Mouse (Mus musculus) embryo, embryonic 10 days (tissue): ENCODE measurements around the gene Tff1.

Experiments
- DNase-seq: peaks from one replicate; pipeline ENCODE4 v3.0.0-alpha.2; 2015; ENCODE audit warnings: low spot score

Gene Tff1

DNA sequence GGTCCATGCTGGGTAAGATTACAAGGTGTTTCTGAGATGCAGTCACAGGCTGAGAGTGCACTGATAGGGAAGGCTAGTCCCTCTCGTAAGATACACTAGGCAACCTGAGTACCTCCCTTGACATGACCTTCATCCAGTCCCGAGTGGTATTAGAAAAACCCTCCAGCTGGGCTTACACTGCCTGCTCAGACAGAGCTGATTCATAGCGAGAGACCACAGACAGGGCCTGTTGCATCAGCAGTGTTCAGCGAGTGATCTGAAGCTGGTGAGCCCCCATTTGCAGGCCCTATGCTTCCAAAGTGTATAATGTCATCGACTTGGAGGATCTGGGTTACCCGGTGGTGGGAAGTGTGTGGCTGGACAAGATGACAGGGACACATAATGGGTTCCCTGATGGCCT lies at the start of gene Tff1:
Tff1 (minus strand) TSS at position 151 of the 400 bp plus-strand sequence.
- DNase-seq, result no peak

DNA sequence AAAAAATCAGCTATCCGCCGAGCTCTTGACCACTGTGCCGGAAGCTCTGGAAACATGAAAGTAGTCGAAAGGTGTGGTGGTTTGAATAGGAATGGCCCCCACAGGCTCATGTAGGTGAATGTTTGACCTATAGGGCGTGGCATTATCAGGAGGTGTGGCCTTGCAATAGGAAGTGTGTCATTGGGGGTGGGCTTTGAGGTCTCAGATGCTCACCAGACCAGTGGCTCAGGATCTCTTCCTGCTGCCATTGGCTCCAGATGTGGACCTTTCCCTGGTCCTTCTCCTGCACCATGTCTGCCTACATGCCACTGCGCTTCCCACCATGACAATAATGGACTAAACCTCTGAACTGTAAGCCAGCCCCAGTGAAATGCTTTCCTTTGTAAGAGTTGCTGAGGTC lies 46.8 kb upstream of the Tff1 start:
- DNase-seq, result no peak

DNA sequence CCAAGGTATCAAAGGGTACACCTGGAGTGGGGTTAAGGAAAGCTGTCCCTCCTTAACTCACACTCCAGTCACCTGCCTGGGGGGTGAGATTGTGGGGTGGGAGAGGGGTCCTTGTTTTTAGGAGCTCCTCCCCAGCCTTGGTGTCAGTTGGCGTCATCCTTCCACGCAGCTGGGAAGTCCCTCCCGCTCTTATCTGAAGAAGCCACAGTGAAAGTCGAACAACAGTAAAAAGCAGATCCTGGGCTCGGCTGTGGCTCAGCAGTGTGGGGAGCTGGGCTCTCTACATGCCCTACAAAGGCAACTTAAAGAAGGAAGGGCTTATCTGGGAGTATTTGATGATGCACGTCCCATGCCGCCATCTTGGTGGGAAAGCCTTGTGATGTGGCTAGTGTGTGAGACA lies 45.2 kb upstream of the Tff1 start:
- no peak for DNase-seq

DNA sequence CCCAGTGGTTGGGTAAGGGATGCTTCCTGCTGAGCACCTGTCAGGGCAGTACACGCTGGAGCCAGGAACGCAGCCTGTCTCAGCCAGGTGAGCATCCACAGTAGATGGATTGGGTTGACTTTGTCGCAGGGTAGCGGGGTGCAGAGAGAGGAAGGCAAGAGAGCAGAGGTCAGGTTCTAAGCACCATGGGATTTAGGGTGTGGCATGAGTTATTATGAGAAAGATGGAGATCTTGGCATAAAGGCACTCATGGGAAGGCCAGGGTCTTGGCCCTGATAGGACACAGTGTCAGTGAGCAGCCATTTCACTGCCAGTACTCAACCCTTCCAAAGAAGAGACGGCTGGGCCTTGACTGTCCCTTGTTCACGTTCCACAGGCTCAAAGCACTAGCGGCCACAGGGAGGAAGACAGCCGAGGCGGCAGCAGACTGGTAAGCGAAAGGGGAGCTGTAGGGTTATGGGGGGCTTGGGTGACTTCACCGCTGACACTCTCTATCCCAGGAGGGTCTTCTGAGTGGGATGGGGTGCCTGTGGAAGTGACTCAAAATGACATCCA lies 44.4 kb upstream of the Tff1 start:
- no peak for DNase-seq

DNA sequence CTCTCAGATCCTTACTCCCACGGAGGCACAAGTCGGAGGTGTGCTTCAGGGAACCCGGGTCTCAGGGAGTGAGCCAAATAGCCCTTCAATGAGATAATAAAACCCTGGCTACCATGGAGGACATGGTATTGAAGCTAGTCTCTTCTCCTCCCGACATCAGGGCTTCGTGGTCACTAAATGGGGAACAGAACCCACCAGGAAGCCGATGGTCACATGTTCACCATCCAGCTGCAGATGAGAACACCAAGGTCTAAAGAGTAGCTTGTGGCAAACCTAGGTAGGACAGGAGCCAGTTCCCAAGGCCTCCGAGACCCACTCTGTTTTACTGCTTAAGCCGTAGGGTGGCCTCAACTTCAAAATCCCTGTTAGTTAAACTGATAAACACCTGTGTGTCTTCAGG lies 43.6 kb upstream of the Tff1 start:
- no peak for DNase-seq

DNA sequence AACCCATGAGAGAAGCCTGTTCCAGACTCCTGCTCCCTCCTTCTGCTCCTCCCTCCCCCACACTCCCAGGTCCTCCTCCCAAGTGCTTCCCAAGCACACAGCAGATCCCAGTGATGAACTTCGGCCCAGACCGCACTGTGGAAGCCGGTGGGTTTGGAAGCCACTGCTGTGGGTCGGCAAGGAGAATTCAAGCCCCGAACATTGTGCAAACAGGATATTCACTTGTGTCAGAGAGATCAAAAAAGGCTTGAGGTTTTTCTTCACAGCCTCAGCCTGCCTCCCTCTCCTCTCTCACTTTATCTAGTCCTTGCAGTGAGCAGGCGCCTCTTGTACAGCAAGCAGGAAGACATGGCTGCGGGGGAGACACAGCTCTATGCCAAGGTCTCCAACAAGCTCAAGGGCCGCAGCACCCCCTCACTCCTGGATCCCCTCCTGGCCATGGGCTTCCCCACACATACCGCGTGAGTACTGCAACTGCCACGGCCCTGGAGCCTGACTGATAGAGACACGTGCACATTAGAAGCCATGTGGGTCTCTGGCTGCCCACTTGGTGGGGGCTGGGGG lies 42.8 kb upstream of the Tff1 start, which contains the start of gene Ubash3a:
Ubash3a (plus strand) TSS at position 103 of the 564 bp plus-strand sequence.
- DNase-seq, result no peak

DNA sequence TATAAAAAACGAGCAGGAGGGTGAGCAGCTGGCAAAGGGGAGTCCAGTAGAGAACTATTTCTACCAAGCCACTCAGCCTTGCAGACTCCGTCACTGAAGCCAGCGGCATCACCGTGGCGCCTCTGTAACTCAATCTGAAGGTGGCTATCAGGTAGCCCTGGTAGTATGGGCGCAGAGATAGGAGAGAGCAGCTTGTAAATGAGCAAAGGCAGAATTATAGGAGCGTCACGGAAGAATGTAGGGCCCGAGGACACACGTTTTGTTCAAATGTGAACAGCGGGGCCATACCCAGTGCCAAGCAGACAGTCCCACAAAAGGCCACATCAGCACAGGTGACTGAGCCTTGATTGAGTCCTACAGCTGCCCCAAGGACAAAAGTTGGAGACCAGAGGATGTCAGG lies 33.8 kb upstream of the Tff1 start, which contains the start of gene Tmprss3:
Tmprss3 (minus strand) TSS at position 101 of the 400 bp plus-strand sequence.
- no peak for DNase-seq

DNA sequence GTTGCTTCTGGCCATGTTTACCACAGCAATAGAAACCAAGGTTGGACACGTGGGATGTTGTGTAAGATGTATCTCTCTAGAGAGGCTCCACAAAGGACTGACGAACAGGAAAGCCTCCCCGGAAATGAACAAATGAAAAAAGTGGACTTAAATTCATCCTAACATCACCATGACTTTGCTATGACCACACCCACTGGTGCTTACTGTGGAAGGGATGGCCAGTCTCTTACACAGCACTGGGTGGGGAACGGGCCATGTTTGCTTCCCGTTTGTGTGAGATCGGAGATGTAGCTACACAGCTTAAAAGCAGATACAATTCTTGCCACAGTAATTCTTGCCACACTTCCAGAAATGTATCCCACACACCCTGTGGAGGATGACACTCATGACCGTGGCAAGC lies 31.2 kb upstream of the Tff1 start:
- DNase-seq, result no peak

DNA sequence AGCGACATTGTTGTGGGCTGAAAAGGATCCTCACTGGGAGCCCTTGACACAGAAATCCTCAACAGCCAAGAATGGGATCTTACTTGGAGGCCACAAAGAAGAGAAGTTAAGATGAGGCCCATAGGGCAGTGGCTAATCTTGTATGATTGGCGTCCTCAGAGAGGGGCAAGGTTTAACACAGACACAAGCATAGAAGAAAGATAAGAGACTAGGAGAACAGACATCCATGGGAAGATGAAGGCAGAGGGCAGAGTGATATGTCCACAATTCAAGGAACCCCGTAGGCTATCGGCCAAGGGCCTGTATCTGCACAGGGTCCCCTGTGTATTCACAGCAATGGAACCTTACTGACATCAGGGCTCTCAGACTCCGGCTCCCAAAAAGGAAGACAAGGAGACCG lies 30.1 kb upstream of the Tff1 start:
- no peak for DNase-seq

DNA sequence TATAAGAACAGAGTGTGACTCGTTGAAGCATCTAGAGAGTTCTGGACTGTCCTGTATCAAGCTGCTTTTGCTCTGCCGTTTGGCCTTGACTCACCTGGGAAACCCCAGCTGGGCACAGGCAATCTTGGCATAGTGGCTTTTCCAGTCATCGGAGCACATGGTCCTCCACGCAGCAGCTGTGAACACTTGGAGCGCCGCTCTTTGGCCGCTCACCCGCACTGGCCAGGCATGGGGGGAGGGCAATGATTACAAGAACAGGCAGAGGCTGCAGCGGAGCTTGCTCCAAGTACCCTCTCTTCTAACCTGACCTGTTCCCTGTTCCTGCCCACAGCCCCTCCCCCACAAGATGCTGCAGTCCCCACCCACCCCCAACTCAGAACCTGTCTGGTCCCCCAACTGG lies 28.3 kb upstream of the Tff1 start:
- DNase-seq, result no peak

DNA sequence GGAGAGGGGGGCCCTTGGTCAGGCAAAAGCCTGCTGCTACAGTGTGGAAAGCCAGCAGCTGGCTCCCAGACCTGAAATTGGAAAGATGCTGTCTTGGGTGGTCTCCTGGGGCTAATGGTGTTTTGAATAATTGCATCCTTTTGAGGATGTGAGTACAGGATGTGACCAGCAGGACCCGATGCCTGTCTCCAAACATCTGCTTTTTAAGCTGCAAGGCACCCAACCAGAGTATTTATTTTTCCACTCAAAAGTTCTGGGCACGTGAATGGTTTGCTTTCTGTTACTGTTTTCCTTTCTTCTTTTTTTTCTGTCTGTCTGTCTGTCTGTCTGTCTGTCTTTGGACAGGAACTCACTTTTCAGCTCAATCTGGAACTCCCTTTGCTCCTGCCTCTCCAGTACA lies 27.6 kb upstream of the Tff1 start:
- DNase-seq, result no peak

DNA sequence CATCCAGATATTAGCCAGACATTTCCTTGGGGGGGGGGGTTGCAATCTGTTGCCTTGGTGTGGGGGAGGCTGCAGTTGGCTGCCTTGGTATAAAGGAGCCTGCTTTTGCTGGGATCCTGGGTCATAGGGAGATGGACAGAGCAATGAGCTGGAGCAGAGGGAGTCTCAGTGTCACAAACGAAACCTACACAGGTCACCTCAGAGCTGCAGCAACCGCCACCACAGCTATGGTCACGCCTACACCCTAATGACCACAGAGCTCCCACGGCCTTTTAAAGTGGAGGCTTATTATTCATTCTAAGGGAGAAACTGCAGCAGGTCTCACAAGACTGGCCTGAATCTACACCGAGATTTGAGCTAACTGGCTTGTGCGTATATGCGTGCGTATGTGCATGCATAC lies 26.7 kb upstream of the Tff1 start:
- no peak for DNase-seq

DNA sequence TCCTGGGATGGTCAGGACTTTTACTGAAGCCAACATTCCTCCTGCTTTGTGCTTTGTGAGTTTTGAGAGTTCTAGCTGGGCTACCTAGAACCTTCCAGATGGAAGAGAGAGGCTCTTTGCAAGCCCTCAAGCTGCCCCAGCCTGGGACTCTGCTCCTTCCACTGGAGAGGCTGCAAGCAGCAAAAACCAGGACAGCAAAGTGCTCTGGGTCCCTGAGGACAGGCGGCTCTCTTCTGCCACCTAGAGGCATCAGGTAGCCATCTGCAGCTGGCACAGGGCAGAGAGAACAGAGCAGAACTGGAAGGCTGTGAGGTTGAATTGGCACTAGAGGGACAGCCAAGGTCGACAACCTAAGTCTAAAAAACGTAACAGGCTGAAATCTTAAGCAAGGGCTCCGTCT lies 22.3 kb upstream of the Tff1 start:
- DNase-seq, result peak; percentile 80

DNA sequence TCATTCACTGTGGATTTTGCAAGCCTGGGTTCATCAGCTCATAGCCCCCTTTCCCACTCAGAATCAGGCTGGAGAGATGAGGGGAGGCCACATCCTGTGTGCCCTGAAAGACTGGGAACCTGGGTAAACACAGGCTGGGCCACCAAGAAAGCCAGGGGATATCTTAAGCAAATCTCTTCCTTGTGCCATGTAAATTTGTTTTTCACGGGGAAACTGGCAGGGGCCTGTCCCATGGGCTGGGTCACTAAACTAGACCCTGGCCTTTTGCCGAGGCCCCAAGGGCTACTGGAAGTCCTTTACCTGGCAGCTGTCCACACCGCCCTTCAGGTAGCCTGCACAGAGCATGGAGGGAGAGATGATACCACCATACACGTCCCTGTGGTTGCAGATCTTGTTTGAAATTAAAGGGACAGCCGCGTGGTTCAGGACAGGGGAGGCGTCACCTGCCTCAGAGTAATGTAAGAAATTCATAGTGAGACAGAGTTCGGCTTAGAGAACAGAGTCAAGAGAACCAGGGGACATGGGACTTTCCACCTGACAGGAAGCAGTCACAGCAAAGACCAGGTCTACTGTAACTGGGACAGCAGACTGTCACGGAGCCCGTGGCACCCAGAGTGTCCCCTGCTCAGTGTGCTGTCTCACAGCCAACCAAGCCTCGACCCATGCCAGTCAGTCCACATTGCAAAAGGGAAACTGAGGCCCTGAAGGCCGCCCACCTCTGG lies 19.4 kb upstream of the Tff1 start:
- no peak for DNase-seq

DNA sequence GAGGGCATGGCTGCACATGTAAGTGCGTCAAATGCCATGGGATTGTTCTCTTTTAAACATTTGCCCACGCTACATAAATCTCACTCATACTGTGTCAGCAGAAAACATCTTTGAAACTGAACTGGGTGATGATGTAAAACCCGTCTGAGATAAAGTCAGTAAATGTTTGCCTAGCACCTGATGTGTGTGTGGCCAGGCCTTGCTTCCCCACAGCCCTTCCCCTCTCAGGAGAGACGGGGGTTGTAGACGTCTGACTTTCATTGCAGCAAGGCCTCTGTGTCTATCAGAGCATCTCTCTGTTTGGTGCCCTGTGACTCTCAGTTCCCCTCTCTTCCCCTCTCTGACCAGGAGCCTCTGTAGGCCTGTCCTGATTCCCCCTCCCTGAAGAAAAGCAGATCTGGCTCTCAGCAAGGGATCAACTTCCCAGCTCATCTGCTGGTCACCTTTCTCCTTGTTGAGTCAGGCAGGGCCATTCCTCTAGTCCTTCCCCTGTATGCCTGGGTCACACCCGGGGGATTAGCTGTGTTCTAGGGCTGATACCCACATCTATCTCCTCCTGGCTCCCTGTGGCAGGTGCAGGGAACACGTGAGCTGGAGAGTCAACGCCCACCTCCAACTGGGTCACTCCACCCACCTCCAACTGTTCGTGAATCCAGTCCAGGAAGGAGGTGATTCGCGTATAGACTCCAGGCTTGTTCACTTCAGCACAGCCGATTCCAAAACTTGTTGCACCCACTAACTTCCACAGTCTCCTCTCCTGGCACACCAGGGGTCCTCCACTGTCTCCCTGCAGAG lies 18.3 kb upstream of the Tff1 start:
- DNase-seq, result no peak

DNA sequence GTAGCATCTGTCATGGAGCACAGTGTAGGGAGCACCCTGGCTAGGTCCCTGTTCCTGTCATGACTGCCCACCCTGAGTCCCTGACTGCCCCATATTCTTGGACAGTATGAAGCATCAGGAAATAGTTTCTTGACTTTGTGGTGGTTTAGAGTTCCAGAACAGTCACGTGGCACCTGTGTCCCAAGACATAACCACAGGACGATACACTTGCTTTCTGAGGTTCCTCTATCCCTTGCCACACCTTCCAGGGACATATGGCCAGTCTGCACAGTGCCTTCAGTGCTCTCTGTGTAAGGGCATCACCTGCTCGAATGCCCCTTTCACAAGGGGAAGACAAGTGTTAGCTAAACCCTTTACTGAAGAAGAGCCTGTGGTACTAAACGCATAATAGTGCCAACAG lies 16.4 kb upstream of the Tff1 start:
- no peak for DNase-seq

DNA sequence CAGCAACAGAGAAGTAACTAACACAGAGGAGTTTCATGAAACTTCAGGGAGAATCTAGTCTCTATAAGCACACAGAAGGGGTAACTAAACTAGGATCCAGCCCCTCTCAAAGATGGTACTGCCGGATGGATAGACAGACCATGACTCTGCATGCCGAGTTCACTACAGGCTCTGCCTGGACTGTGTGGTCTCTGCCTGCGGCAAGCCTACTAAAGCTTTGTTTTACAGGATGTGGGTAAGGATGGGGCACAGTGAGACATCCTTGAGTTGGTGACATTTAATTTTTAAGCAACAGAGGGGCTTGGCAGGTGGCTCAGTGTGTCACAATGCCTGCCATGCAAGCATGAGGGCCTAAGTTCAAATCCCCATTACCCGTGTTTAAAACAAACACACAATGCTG lies 11.2 kb upstream of the Tff1 start:
- DNase-seq, result no peak

DNA sequence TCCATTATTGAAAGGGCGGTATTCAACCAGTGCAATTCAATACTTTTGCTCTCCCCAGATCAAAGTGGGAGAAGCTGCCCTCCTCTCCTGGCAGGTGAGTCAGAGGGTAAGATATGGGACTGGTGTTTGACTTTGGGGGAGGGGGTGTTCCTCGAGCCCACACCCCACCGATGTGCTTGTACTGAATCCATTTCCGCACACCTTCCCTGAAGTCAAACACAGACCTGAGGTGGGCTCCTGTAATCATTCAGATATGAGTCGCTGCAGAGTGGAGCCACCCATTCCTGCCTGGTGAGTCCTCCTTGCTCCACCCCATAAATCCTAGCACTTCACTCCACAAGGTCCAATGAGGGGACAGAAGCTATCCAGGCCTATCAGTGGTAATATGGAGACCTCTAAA lies 4.7 kb upstream of the Tff1 start:
- no peak for DNase-seq

DNA sequence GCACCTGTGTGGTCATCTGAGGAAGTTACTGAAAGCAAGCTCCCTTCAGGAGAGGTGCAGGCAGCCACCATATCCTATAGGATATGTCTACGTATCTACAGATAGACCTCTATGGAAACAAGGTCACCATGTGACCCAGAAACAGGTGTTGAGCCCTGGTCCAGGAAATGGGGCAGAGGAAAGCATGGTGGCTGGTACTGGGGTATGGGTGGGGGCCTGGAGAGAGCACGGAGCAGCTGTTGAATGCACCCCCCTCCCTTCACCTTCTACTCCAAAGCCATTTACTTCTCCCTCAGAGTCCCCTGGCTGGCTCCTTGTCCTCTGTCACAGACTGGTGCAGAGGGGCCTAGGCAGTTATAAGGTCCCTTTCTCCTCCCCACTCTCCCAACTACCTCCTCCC lies 1.3 kb downstream of the Tff1 start:
- no peak for DNase-seq

DNA sequence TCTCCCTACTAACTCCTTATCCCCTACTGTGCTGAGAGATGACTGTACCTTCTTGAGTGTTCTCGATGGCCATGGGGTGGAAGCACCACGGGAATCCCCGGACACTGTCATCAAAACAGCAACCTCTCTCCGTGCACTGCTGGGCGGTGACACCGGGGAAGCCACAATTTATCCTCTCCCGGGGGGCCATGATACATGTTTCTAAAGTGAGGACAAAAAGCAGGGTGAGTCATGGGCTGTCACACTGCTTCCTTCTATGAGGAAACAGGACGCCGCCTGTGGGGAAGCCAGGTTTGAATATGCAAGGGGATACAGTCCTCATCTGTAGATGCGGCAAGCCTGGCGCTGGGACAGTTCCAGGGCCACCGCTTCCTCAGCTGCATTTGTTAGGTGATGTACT lies 2.5 kb downstream of the Tff1 start:
- DNase-seq, result no peak

DNA sequence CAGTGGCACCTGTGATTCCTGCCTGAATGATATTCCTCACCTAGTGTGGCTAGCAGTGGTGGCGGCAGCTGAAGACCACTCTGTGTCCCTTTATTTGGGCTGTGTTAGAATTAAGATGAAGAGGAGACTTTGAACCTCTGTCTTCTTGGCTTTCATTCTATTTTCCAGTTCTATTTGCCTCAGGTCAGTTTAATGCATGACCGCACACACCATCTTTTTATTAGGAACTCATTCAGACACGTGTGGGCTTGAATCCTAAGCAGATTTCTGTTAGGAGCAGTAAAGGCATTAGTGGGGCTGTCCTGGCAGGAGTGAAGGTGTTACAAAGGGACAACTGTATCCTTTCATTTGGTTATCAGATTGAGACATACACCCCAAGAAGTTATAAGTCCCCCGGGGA lies 4.8 kb downstream of the Tff1 start:
- no peak for DNase-seq

DNA sequence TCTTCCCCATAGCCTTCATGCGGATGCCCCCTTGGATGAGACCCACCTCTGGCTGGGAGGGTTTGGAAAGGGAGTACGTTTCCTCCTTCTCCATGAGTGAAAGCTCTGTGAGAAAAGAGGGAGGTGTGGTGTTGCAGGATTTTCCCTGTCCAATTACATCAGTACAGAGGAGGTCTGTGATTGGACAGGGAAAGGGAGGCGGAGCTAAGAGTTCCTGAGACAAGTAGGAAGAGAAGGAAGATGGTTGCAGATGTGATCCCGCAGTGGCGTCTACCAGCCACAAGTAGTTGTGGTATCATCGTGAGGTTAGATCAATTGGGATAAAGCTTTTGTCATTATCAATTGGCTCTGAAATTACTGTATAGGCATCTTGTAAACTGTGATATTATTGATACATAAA lies 7.2 kb downstream of the Tff1 start:
- DNase-seq, result no peak

DNA sequence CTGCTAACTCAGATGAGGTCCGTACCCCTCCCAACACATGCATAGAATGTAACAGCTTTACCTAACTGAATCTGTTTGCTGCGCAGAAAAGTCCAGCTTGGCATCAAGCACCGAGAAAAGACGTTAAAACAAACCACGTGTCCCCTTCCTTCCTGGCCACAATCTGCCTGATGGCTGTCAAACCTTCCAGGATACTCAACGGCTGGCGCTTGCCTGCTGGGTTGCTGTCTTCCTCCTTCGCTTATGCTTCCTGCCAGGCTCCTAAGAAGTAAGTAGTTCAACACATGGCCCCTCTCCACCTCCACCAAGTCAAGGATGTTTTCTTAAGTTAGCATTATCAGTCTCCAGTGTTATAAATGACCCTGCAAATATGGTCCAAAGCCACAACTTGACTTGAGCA lies 11.3 kb downstream of the Tff1 start:
- DNase-seq, result no peak
